Mouse (Mus musculus): ENCODE measurements around the gene H2afv.
"Not testable (repeated sequence)": the region's sequence is repeated elsewhere in the genome, so short reads cannot be mapped to it uniquely, and the experiment has no call there.

H2afv gene

GRCm38 (mm10) chr11:6465122-6465521 lies 20.9 kb upstream of the H2afv start:
- peak; percentile 62 for DNase-seq

DNA sequence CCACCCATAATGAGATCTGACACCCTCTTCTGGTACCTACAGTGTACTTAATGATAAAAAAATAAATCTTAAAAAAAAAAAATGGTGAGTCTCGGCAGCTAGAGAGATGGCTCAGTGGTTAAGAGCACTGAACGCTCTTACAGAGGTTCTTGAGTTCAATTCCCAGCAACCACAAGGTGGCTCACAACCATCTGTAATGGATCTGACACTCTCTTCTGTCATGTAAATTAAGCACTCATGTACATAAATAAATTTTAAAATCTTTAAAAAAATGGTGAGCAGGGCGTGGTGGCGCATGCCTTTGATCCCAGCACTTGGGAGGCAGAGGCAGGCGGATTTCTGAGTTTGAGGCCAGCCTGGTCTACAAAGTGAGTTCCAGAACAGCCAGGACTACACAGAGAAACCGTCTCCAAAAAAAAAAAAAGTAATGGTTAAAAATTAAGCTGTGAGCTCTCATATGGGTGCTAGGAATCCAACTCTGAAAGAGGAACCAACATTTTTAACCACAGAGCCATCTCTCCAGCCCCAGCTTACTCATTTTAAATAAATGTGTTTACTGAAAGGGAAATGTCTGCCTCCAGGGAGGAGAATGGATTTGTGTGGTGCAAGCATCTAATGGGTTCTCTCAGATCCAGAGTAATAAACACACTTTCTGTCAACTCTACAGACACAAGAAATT lies 19.1 kb upstream of the H2afv start:
- DNase-seq, result no peak

DNA sequence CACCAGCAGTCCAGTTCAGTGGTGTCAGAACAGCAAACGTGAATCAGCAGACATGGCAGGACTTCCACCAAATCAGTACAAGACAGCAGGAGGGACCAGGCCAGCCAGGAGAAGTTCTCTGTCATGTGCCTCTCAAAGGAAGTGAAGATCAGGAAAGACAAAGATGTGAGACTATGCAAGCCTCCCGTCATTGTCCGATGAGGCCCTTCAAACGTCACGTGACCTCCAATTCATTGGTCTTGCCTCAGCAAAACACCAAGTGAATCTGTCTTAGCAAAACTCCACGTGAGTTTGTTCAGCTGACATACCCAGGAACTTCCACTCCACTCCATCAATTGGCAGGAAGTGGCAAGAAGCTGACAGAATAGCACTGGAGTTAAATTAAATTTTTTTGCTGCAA lies 11.8 kb upstream of the H2afv start:
- no peak for DNase-seq

- DNase-seq, result not testable (repeated sequence)
Observed at GRCm38 (mm10) chr11:6448155-6448554, 3.9 kb upstream of the H2afv start.

- DNase-seq, result no peak
Observed at GRCm38 (mm10) chr11:6447493-6447892, 3.2 kb upstream of the H2afv start.

- no peak for DNase-seq
Observed at GRCm38 (mm10) chr11:6445951-6446350, 1.7 kb upstream of the H2afv start.

- no peak for DNase-seq
Observed at GRCm38 (mm10) chr11:6445441-6445840, 1.2 kb upstream of the H2afv start.

DNA sequence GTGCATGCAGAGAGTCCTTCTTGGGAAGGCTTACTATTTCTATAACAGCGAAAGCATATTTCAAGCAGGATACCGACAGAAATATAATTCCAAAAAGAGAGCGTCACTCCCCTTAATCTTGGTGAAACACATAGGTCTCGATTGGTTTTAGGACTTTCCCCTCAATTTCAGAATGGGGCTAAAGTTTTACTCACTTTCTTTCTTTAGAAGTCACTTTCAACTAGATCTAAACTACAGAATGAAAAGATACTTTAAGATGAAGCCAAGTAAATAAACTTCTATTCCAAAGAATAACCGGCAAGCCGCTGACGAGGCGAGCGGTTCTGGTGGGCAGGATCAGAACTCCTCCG lies 541 bp downstream of the H2afv start:
- DNase-seq, result no peak

DNA sequence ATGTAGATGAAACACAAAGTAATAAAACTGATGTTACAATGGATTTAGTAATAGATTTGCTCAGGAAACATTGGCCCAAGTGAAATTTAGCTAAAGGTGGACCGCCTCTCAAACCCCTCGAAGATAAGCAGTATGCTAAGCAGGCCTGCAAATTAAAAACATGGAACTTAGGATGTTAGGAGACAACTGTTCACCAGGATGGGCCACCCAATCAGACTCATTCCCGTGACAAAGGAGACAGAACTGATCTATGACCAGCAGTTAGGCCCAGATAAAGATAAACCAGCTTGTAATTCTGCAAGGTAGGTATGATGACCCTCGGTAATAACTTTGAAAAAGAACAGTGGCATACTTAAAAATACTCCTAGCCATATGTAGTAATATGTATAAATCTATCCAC lies 1.1 kb downstream of the H2afv start:
- DNase-seq, result no peak

GRCm38 (mm10) chr11:6442566-6442965 lies 1.7 kb downstream of the H2afv start:
- no peak for DNase-seq

DNA sequence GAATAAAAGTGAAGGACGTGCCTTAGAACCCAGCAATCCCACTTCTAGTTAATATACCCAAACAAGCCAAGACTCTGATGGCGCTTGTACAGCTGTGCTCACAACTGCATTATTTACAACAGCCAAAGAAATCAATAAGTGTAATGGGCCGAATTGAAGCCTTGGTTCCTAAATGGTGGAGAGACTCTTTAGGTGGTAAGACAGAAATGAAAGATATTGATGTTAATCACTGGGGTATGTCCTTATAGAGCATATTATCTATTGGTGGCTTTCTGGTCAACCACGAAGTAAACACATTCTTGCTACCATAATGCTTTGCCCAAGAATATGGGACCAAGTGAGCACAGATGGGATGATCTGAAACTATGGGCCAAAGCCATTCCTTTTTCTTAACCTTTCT lies 4.1 kb downstream of the H2afv start:
- no peak for DNase-seq

DNA sequence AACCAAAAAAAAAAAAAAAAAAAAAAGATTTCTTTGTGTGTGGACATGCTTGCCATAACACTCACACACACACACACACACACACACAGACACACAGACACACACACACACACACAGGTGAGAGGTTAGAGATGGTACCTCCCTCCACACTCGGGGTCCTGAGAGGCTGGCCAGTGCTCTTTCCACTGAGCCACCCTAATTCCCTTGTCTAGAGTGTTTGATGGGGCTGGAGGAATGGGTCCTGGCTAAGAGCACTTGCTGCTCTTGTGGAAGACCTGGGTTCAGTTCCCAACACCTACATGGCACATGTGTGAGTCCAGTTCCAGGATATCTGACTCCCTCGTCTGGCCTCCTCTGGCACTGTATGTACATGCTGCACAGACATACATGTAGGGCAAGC lies 6.6 kb downstream of the H2afv start:
- DNase-seq, result no peak

DNA sequence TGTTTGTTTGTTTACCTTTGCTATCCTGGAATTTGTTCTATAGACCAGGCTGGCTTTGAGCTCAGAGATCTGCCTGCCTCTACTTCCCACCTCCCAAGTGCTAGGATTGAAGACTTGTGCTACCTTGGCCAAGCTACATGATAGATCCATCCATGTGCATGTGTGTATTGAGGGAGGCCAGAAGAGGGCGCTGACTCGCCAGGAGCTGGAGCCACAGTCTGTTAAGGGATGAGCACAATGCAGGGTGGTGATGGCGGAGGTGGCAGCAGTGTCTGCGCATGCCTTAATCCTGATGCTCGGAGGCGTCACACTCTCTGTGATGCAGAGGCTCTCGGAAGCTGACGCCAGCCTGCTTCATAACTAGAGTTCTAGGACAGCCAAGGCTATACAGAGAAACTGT lies 7.8 kb downstream of the H2afv start:
- no peak for DNase-seq

GRCm38 (mm10) chr11:6430186-6430585 lies 14.1 kb downstream of the H2afv start:
- DNase-seq, result no peak

GRCm38 (mm10) chr11:6420722-6421350 lies 23.4 kb downstream of the H2afv start:
- no peak for DNase-seq

DNA sequence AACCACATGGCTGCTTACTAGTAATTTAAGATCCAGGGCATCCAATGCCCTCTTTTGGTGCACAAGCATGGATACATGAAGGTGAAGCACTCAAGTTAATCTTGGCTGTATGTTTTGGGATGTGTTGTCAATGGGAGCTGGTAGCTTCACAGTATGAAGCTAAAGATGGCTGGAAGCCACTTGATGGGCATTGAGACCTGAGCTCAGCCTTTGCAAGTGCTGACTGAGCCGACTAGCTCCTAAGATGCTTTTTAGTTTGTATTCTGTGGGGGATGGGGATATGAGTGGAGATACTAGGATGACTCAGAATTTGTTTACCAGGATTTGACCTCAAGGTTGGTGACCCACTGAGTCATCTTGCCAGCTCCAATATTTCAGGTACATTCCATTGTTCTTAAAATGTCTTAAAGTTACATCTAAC lies 23.9 kb downstream of the H2afv start:
- no peak for DNase-seq

GRCm38 (mm10) chr11:6419156-6419555 lies 25.1 kb downstream of the H2afv start:
- not testable (repeated sequence) for DNase-seq

- no peak for DNase-seq
Observed at GRCm38 (mm10) chr11:6418751-6419150, 25.5 kb downstream of the H2afv start.

DNA sequence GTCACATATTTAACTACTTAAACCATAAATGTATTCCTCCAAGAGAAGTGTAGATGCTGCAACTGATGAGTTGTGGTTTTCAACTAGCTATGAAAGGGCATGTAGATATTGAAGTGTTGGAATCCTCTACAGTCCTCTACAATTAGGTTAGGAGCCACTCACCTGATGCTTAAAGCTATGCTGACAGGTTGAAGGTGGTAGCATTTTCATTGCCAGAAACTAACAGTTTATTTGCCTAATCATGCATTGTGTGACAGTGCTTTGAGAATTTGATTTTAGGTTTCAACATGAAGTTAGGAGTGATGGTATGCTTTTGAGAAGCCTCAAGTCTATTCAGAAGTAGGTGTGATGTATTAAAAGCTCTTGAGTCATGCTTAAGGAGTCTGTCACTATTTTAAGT lies 26.8 kb downstream of the H2afv start:
- DNase-seq, result no peak

GRCm38 (mm10) chr11:6417069-6417468 lies 27.2 kb downstream of the H2afv start:
- DNase-seq, result no peak

- peak; percentile 87 for DNase-seq
Observed at GRCm38 (mm10) chr11:6416405-6417034, 27.7 kb downstream of the H2afv start.

DNA sequence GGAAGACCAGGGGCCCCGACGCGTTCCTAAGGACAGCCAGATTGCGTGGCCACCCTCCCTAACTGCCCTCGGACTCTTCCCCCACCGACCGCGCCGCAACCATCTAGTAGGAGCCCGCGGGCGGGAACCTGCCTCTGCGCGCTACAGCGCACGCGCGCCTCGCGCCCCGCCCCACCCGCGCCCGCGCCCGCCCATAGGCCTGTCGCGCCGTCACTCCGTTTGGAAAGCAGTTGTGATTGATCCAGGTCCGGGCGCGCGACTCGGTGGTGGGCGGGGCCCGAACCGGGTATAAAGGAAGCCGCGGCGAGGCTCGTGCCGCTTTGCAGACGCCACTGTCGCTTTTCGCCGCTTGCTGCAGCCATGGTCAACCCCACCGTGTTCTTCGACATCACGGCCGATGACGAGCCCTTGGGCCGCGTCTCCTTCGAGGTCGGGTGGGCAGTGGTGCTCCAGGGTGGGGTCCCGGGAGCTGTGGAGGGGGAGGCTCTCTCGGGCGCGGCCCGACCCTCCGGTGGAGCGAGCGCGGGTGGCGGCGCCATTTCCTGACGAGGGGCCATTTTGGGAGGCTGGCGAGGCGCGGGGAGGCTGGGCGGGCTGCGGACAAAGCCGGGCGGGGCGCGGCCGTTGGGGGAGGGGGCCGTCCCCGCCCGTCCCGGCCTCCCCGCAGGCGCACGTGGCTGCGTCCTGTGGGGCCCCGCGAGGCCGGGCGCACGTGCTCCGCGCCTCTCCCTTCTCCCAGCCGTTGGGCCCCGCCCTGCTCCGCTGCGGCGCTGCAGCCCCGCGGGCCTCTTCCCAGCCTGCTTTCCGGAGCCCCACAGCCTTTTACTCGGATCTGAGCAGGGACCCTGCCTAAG lies 28.5 kb downstream of the H2afv start:
- DNase-seq, result peak; percentile 98

GRCm38 (mm10) chr11:6414751-6415550 lies 29.3 kb downstream of the H2afv start, which contains the start of gene Ppia:
Gene Ppia, plus strand, starts transcription at chr11:6415443.
- no peak for DNase-seq
